Mouse (Mus musculus) layer of hippocampus, adult 11-12 months (tissue): ENCODE results near the gene Adora1.

Experiments
- DNase-seq: peaks from one replicate; pipeline ENCODE4 v3.0.0; 2022; ENCODE audit warnings: low spot score

The Adora1 gene

DNA sequence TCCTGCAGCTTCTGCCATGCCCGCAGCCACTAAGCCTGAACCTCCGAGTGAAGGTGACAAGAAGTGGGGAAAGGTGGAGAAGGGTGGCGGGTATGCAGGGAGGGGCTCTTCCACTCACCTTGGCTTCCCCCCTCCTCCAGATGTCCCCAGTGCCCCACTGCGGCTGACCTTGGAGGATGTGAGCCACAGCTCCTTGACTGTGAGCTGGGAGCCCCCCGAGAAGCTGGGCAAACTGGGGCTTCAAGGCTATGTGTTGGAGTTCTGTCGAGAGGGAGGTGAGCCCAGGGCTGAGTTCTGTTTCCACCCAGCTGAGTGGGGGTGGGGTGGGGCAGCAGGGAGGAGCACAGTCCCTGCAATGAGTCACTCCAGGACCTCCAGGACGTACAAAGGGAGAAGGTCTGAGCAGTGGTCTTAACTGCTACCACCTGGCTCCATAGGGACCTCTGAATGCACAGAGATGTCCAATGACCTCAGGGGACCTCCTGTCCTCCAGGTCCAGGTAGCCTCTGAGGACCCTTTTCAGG lies 41.5 kb downstream of the Adora1 start:
- DNase-seq: no peak

DNA sequence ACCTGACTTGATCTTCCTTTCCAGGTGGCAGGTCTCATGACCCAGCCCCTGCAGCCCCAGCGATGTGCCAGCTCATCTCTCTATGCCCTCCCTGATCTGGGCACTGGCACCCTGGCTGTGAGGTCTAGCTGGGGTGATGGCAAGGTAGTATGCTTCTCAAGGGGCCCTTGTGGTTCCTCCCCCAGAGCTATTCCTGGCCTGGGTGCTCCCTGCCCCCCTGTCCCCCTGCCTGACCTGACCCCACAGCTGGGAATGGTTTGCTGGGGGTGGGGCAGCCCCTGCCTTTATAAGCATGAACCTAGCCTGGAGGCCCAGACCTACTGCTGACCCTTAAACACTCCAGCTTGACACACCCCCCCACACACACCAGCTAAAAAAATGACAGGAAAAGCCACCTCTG lies 42.1 kb downstream of the Adora1 start, which contains the start of gene Mybph:
Gene Mybph (plus strand): TSS at position 323 of the 400 bp plus-strand sequence.
- no peak for DNase-seq

DNA sequence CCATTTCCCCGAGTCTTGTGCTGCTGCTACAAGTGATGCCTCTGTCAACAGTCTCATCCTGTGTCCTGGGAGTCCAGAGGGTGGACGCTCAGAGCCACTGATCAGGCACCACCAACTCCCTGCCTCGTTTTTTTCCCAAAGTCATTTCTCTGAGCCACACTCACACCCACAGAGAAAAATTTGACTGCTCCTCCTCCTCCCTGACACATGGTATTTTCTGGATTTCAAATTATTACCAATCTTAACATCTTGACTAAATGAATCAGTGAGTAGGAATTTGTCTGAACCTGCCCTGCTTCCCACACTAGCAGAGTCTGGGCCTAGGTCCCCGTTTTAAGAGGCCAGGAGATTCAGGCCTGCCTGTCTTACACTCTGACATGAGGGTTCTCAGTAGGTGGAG lies 43.2 kb downstream of the Adora1 start:
- DNase-seq: no peak

DNA sequence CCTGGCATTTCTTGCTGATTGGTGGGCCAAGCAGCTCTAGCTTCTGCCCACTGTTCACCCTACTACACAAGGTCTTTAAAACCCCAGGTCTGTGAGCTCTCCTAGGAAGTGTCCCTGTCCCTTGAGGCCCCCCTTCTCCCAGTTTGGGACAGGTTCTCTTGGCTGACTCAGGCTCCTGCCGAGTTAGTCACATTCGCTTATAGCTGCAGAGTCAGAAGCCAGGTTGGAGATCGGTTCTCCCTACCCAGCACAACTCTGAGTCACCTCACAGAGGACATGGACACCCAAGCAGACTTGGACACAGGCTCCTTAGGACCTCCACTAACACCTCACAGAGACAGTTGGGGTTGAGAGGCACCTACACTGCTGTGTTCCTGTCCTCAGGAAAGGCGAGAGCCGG lies 44.0 kb downstream of the Adora1 start:
- no peak for DNase-seq

DNA sequence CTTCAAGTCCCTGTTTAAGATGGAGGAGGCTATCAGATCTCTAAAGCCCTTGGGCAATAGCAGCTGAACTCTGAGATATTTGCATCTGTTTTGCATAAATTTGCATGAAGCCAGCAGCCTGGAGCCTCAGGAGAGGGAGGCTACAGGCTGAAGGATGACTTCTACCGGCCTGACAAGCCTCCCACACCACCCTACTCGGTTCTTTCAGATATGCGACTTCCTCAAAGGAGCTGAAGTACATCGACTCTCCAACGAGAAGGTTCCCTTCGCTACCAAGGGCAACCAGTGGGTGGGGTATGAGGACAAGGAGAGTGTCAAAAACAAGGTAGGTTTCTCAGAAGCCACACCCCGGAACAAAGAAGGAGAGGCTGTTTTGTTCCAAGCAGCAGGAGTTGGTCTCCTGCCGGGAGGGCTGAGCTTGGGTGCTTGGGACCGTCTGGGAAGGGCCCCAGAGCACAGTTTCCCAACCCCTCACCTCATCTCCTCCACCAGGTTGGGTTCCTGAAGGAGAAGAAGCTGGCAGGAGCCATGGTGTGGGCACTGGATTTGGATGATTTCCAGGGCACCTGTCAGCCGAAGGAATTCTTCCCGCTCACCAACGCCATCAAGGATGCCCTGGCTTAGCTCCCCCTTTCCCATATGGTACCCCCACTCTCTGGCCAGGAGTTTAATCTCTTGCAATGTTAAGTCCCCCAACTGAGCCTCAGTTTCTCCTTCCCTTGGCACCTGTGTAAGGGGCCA lies 46.1 kb downstream of the Adora1 start:
- DNase-seq: no peak

DNA sequence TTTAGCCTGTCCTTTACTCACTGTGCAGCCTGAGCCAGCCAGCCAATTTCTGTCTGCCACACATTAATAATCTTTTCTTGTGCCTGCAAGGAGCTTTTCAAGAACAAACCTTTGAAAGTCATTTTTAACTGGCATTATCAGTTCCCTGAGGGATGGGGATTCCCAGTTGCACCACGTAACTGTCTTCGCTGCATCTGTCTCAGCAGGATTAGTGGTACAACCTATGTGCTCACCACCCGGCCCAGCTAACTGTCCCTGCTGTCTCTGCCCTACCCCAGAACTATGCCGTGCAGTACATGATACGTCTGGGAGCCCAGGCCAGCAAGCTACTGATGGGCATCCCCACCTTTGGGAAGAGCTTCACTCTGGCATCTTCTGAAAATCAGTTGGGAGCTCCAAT lies 47.0 kb downstream of the Adora1 start:
- no peak for DNase-seq

DNA sequence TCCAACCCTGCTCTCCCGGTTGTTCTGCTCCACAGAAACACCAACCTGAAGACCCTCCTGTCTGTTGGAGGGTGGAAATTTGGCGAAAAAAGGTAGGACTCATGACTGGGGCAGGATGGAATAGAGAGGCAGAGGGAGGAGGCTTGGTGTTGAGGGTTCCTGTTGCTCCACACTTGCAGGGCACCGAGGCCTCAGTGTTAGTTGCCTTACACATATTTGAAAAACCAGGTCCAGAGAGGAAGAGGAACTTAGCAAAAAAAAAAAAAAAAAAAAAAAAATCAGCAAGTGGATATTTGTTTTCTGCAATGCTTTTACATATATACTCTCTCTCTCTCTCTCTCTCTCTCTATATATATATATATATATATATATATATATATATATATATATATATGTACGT lies 51.1 kb downstream of the Adora1 start:
- no peak for DNase-seq

DNA sequence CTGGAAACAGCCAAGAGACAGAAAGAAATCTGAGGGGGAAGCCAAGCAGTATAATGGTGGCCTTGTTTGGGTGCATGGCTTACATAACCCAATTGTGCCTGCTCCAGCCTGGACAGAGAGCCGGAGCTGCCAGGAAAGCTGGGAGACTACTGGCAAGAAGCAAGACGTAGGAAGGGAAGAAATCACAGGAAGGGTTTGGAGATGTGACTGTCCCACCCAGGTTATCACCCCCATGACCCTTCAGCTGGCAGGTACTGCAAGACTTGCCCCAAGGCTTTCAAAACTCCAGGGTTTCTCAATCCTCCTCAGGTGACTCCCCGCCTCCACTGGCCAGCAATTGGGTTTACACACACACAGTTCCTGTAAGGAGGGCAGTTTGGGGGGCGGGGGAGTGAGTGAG lies 53.2 kb downstream of the Adora1 start, which contains the start of gene Chil1:
Gene Chil1 (plus strand): TSS at position 152 of the 400 bp plus-strand sequence.
- DNase-seq: no peak

DNA sequence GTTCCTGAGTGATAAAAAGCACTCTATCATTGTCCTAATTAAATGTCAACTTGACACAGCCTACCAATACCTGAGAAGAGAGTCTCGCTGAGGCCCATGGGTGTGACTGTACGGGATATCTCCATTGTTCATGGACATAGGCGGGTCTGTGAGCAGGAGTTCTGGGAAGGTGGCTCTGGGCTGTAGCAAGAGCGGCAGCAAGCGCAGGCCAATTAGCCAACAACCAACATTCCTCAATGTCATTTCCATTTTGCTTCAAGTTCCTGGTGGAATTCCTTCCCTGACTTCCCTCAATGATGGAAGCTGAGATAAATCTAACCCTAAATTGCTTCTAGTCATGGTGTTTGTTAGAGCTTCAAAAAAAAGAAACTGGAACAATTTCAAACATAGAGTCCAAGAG lies 57.3 kb downstream of the Adora1 start:
- no peak for DNase-seq

DNA sequence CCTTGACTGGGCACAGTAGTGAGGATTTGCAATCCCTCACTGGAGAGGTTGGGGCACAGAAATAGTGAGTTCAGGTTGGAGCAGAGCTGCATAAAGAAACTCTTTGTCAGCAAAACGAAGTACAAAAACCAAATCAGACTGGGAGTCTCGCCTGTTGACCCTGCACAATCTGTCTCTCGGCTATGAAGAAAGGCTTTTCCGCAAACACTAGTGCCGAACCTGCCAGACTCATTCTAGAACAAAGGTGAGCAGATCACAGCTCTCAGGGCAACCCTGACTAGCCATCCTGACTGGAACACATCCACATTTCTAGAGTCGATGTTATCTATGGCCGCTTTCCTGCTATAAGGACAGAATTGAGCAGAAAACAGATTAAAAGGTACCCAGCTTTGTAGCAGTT lies 62.1 kb downstream of the Adora1 start:
- DNase-seq: no peak

DNA sequence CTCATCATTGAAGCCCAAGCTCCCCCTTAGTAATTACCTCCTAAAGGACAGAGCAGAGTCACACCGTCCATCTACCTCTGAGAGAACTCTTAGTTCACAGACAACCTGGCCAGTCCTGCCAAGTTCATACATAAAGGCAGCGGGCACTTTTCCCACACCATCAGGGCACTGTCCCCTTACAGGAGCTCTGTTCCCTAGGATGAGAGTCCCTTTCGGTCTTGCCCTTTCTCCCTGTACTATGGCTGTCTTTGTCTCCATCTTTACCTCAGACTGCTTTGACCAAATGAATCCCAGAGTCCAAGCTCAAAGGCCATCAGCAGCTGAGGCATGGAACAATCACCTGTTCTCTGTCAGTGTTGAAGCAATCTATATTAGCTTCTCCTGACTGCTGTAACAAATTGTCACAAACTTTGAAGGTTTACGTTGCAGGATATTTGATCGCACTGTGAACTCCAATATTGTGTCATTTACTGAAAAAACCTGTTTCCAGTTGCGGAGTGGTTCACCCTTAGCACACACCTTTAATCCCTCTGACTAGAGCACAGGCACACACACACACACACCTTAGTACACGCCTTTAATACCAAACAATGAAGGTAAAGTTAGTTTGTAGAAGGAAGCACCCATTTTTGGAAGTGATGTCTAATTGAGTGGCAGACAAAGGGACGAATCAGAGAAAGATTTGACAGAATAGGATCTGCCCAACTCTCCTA lies 66.1 kb downstream of the Adora1 start:
- DNase-seq: no peak

DNA sequence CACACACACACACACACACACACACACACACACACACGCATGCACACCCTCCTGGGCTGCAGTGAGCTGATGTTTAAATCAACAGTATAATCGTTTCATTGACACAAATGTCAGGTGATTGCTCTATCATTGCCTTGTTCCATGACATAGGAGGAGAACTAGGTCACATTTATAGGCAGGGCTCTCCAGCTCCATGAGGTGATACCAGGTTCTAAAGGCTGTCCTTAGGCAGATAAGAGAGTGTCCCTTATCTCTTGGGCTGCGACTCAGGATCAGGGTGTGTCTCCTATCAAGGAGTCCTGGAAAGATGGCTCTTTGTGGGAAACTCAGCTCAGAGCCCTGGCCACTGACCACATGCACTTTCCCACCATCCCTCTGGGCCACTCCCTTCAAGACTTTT lies 66.7 kb downstream of the Adora1 start:
- no peak for DNase-seq

DNA sequence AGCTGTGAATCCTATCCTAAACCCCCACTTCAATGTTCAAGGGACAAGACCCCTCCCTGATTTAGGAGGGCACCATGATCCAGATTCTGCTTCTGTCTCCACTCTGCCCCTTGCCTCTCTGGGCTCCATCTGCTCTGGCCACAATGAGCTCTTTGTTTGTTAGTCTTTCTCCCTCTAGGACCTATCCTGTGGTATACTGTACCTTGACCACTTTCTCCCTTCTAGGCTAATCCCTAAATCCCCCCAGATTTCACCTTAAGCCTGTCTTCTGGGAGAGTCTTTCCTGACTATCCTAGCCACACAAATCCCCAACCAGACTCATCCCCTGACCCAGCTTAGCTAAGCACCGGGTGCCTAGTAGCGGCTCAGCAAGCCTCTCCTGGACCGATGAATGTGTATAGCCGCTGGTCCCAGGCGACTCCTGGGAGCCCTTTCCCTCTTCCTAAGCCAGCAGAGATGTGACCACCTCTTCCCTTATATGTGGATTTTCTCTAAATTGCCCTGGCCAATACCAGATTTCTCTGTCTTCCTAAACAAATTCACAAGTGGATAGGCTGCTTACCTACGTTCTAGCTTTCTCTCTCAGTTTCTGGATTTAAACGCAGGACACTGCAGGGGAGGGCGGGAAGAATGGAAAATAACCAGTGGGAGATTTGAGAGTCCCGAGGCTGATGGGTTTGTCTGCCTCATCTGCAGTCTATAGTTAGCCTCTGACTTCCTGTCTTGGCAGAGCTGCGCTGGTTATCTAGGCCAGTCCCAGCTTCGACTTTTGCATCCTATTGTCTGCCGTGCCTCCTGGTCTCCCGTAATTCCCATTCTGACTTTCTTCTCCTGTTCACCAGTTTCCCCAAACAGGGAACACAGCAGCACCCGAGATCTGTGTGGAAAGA lies 67.6 kb downstream of the Adora1 start:
- no peak for DNase-seq

DNA sequence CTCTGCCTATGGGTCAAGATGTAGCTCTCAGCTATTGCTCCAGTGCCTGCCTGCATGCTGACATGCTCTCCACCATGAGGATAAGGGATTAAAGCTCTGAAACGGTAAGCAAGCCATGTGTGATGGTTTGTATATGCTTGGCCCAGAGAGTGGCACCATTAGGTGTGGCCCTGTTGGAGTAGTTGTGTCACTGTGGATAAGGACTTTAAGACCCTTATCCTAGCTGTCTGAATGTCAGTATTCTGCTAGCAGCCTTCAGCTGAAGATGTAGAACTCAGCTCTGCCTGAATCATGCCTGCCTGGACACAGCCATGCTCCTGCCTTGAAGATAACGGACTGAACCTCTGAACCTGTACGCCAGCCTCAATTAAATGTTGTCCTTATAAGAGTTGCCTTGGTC lies 68.7 kb downstream of the Adora1 start:
- no peak for DNase-seq

DNA sequence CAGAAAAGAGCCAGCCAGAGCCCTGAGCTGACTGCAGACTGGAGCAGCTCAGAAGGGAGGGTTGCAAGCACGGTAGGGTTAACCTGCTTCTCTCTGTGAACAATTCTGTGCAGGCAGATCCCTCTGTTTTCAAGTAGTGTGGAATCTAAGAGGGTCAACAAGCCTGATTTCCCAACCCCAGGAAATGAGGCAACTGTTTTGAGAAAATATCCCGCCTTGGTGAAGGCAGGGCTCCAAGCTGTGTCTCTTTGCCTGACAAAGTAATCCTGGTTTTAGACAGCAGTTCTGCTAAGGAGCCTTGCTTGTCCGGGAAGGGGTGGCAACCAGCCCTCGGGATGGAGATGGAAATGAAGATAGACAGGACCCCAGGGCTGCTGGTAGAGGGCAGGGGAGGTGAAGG lies 70.8 kb downstream of the Adora1 start:
- no peak for DNase-seq

DNA sequence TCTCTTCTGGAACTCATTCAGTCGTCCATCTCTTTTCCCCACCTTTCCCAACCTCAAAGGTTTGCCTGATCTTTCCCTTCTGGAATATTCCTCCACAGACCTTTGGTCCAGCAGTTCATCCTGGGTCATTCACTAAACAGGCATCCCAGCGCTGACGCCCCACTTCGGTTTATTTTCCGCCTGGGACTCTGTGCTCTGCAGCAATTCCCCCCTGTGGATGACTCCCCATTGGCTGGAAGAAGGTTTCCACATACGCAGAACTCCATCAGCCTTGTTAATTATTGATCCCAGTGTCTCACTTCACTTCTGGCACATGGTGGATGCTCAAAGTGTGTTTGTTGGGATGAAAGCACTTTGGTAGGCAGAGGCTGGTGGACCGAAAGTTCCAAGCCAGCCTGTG lies 71.8 kb downstream of the Adora1 start:
- DNase-seq: no peak

DNA sequence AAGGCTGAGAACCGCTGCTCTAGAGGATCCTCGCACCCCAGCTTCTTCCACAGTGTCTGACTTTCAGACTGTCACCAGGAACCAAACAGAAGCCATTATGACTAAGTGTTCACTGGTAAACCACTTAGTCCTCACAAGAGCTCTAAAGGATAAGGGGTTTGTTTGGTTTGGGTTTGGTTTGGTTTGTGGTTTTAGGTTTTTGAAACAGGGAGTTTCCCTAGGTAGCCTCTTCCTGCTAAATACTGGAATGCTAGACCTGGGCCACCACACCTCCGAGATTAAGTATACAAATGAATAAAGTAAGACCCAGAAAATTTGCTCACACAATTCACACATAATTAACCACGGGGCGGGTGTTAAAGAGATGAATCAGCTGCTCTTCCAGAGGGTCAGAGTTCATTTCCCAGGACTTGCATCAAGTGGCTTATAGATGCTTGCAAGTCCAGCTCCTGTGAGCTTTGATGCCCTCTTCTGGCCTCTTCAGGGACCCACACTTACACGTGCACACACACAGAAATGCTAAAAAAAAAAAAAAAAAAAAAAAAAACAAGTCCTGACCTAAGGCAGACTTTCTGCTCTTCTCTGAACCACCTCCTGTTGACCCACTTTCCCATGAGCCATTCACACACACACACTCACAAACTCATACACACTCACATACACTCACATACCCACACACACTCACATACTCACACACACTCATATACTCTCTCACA lies 72.6 kb downstream of the Adora1 start:
- DNase-seq: no peak

DNA sequence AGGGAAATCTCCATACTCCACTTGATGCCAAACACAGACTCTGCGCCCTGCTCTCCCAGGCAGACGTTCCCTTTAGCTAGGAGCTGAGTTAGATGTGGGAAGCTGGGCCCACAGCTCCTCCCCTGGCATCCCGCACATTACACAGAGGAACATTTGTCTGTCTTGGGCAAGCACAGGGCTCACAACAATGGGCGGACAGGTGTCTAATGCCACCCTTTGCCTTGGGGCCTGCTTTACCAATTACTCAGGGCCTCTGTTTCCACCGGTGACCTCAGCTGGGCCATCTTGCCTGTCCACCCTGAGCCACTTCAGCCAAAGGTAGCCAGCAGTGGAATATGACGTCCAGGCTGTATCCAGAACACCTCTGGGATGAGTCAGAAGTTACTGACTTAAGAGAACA lies 73.8 kb downstream of the Adora1 start:
- no peak for DNase-seq

DNA sequence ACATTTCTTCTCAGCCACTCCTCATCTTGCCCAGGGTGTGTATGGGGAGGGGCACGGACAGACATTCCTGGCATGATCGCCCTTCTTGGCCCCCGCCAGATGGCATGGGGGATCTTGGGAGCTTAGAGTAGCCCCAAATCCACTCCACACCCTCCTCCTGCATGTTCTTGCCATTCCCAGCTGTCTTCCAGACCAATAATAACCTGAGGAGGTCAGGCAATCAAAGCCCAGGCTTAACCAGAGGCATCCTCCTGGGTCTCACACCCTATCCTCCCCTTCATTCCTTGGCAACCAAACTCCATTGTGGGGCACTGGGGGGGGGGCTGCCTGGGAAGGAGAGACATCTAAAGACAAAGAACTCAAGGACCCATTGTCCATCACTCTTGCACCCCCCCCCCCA lies 74.8 kb downstream of the Adora1 start:
- no peak for DNase-seq

DNA sequence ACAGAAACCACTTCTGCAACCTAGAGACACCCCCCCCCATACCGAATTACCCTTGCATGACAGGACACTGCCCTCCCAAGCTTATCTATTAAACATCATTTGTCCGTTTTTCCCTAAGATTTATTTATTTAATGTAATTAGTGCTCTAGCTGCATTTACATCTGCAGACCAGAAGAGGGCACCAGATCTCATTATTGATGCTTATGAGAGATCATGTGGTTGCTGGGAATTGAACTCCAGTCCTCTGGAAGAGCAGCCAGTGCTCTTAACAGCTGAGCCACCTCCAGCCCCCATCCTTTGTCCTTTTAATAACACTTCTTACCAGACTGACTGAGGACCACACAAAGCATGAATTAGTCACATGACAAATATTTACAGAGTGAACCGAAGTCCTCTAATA lies 80.6 kb downstream of the Adora1 start:
- DNase-seq: no peak

DNA sequence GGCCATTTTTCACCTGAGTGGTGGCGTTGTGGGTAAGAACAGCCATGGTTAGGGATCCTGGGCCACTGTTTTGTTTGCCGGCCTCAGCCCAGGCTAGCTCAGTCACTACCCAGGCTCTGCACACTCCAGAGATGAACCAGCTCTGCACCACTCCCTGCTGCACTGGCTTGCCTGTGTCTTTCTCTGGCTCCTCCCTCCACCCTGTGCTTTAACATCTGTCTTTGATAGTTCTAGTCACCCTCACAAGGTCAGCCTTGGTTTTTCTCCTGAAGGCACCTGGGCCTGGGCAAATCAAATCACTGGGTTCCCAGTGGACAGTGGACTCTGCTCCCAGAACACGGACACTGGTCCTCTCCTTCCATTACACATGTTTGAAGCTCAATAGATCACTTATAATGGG lies 81.1 kb downstream of the Adora1 start:
- no peak for DNase-seq
